Comparison of ENCODE assay signal across 8 mouse cellular contexts in genomic region chr2:131561344-131561870, GRCm38 (mm10). TPM values are rescaled to one million over a fixed set of nuclear protein-coding genes. Genes with fewer than 3 reads are reported as not detected.
DNase-seq lines count a peak whose midpoint lies in the region; ATAC-seq lines count a peak whose summit lies in the region.

No protein-coding gene starts in this region.

- peaks cover 13% of the 10 kb centered on the region for H3K4me1 ChIP-seq in kidney, embryonic 16.5 days (ENCODE audit: insufficient read depth, low read length)
- H3K4me1 ChIP-seq in embryonic facial prominence, embryonic 11.5 days (ENCODE audit: control insufficient read depth, insufficient read depth, low read length): peaks cover 6% of the 10 kb centered on the region
- H3K4me1 ChIP-seq in hindbrain, embryonic 13.5 days (replicated peaks): peaks cover 19% of the 10 kb centered on the region
- H3K4me1 ChIP-seq in midbrain, embryonic 16.5 days (ENCODE audit: control insufficient read depth, insufficient read depth, low read length): peaks cover 10% of the 10 kb centered on the region

- no peak for DNase-seq in kidney, postnatal 36 days
- DNase-seq in embryonic facial prominence, embryonic 11.5 days (ENCODE audit: low spot score): no peak
- DNase-seq in urinary bladder, adult 18-20 months (ENCODE audit: low spot score in 2 of 2): no peak
- DNase-seq in left cerebral cortex, adult 8-10 months (ENCODE audit: low spot score in 2 of 2): no peak

- H3K4me3 ChIP-seq in kidney, embryonic 16.5 days (ENCODE audit: low read length): peak overlapping the region; percentile 56
- H3K4me3 ChIP-seq in embryonic facial prominence, embryonic 11.5 days (ENCODE audit: low read depth, low read length): no peak overlapping the region
- H3K4me3 ChIP-seq in hindbrain, embryonic 13.5 days: peak overlapping the region; percentile 52
- H3K4me3 ChIP-seq in midbrain, embryonic 16.5 days (ENCODE audit: low read depth, low read length): peak overlapping the region; percentile 47

- H3K9ac ChIP-seq in kidney, embryonic 16.5 days (replicated peaks; ENCODE audit: low read length): no peak overlapping the region; the same call in 1 of the 2 replicates
- no peak overlapping the region for H3K9ac ChIP-seq in embryonic facial prominence, embryonic 11.5 days (replicated peaks; ENCODE audit: low read length)
- H3K9ac ChIP-seq in hindbrain, embryonic 13.5 days: no peak overlapping the region
- no peak overlapping the region for H3K9ac ChIP-seq in midbrain, embryonic 16.5 days (ENCODE audit: low read depth, low read length)

- peak overlapping the region; percentile 83 for H3K4me2 ChIP-seq in kidney, embryonic 16.5 days (replicated peaks; ENCODE audit: low read depth, low read length)
- peak overlapping the region; percentile 90 for H3K4me2 ChIP-seq in embryonic facial prominence, embryonic 11.5 days (ENCODE audit: low read depth, low read length)
- peak overlapping the region; percentile 78 for H3K4me2 ChIP-seq in hindbrain, embryonic 13.5 days
- H3K4me2 ChIP-seq in midbrain, embryonic 16.5 days (ENCODE audit: low read length): peak overlapping the region; percentile 88

- no peak for ATAC-seq in kidney, embryonic 16.5 days (ENCODE audit: low FRiP score, low TSS enrichment)
- no peak for ATAC-seq in embryonic facial prominence, embryonic 11.5 days (replicated peaks; ENCODE audit: insufficient number of reproducible peaks, low FRiP score, low TSS enrichment, low read depth)
- ATAC-seq in hindbrain, embryonic 13.5 days (ENCODE audit: low FRiP score): 0 out of 2 replicates have a peak, but pooled peaks have one; percentile 18
- peak; percentile 18; the same call in 1 of the 2 replicates for ATAC-seq in midbrain, embryonic 16.5 days
- no peak for ATAC-seq in activated CD4-positive, CD25-positive, alpha-beta regulatory T cell, adult 4 months

- H3K27me3 ChIP-seq in kidney, embryonic 16.5 days (ENCODE audit: insufficient read depth, low read length): peaks cover 61% of the 10 kb centered on the region
- H3K27me3 ChIP-seq in embryonic facial prominence, embryonic 11.5 days (ENCODE audit: control insufficient read depth, insufficient read depth, low read length): peaks cover 50% of the 10 kb centered on the region
- peaks cover 97% of the 10 kb centered on the region for H3K27me3 ChIP-seq in hindbrain, embryonic 13.5 days
- H3K27me3 ChIP-seq in midbrain, embryonic 16.5 days (ENCODE audit: control insufficient read depth, insufficient read depth, low read depth, low read length): peaks cover 63% of the 10 kb centered on the region

- no peaks in the 10 kb centered on the region for H3K9me3 ChIP-seq in kidney, embryonic 16.5 days (ENCODE audit: low read length)
- H3K9me3 ChIP-seq in embryonic facial prominence, embryonic 11.5 days (replicated peaks; ENCODE audit: control insufficient read depth, low read length): no peaks in the 10 kb centered on the region
- H3K9me3 ChIP-seq in hindbrain, embryonic 13.5 days: no peaks in the 10 kb centered on the region
- H3K9me3 ChIP-seq in midbrain, embryonic 16.5 days (replicated peaks; ENCODE audit: control insufficient read depth, low read length, poor library complexity, severe bottlenecking): no peaks in the 10 kb centered on the region

- H3K27ac ChIP-seq in kidney, embryonic 16.5 days (ENCODE audit: low read length): no peak overlapping the region
- H3K27ac ChIP-seq in embryonic facial prominence, embryonic 11.5 days (replicated peaks; ENCODE audit: low read depth, low read length): no peak overlapping the region
- H3K27ac ChIP-seq in hindbrain, embryonic 13.5 days: no peak overlapping the region
- no peak overlapping the region for H3K27ac ChIP-seq in midbrain, embryonic 16.5 days (ENCODE audit: low read length)

- no peaks in the 10 kb centered on the region for H3K36me3 ChIP-seq in kidney, embryonic 16.5 days (ENCODE audit: insufficient read depth, low read length)
- no peaks in the 10 kb centered on the region for H3K36me3 ChIP-seq in embryonic facial prominence, embryonic 11.5 days (replicated peaks; ENCODE audit: control insufficient read depth, insufficient read depth, low read depth, low read length)
- H3K36me3 ChIP-seq in hindbrain, embryonic 13.5 days: no peaks in the 10 kb centered on the region
- H3K36me3 ChIP-seq in midbrain, embryonic 16.5 days (ENCODE audit: control insufficient read depth, insufficient read depth, low read length): no peaks in the 10 kb centered on the region

- 4% methylated on average over 33 of the region's 33 CpGs for WGBS in kidney, embryonic 16.5 days
- whole genome bisulfite sequencing in embryonic facial prominence, embryonic 11.5 days: 4% methylated on average over 32 of the region's 33 CpGs
- WGBS in hindbrain, embryonic 13.5 days: 4% methylated on average over 33 of the region's 33 CpGs
- WGBS in midbrain, embryonic 16.5 days: 3% methylated on average over 33 of the region's 33 CpGs

RNA-seq across cellular contexts. Expression of gene Adra1d, which starts 0.7 kb away (rescaled TPM):
- 1.1 and 1.4 TPM in 2 replicates for polyA plus RNA-seq in kidney, embryonic 16.5 days (2015; fragmentation: Nextera tagmentation; extraction: Ambion mirVana)
- 0.14 TPM in 1 of 2 replicates, not detected in the other for polyA plus RNA-seq in embryonic facial prominence, embryonic 11.5 days (2014; fragmentation: Nextera tagmentation; extraction: Ambion mirVana)
- polyA plus RNA-seq in hindbrain, embryonic 13.5 days (2015; fragmentation: Nextera tagmentation; extraction: Ambion mirVana): 0.10 and 0.25 TPM in 2 replicates
- polyA plus RNA-seq in midbrain, embryonic 16.5 days (2015; fragmentation: Nextera tagmentation; extraction: Ambion mirVana): not detected in 2 replicates
- polyA plus RNA-seq in activated CD4-positive, CD25-positive, alpha-beta regulatory T cell, adult 4 months (2017; shearing (Covaris generic)): not detected
- 10 to 100 TPM; 33.6 to 38.2 (median 36.4) TPM for total RNA-seq in left cerebral cortex, adult 8-10 months (2022)

Comparison
In these comparisons a context has a peak if more than half of its experiments do, and no peak if none do; other contexts are left out.
1. ATAC-seq: peak in hindbrain, embryonic 13.5 days (single experiment) and midbrain, embryonic 16.5 days (single experiment); none in kidney, embryonic 16.5 days (single experiment), embryonic facial prominence, embryonic 11.5 days (single experiment) and activated CD4-positive, CD25-positive, alpha-beta regulatory T cell, adult 4 months (single experiment).
2. Peak in every context shown above with its lines, with median percentiles within 50 percentile points of each other: H3K4me2 ChIP-seq.